Mouse (Mus musculus): ENCODE data around the gene Cd300lf.

DNA sequence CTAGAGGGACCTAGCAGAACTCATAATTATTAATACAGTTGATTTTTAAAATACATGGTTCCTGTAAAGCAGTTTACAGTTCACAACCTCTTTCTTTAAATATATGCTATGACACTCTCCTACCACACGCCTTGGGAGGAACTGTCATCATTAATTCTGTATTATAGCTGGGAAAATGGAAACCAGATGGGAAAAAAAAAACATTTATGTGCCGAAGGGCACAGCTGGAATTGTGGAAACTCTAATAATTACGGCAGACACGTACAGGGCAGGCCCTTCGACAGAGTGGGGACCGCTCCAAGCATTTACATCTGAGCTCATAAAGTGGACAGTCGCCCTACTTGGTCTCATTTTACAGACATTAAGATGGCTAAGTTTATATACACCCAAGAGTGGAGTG lies 33.1 kb downstream of the Cd300lf start:
- TF ChIP-seq CTCF (IDR thresholded peaks at IDR 0.05; ENCODE audit: low read depth, low read length) (no peak), POLR2A (IDR thresholded peaks at IDR 0.05; ENCODE audit: borderline replicate concordance, low read depth, low read length) (no peak)
